ENCODE assay signal across 8 mouse cellular contexts in the genomic region with DNA sequence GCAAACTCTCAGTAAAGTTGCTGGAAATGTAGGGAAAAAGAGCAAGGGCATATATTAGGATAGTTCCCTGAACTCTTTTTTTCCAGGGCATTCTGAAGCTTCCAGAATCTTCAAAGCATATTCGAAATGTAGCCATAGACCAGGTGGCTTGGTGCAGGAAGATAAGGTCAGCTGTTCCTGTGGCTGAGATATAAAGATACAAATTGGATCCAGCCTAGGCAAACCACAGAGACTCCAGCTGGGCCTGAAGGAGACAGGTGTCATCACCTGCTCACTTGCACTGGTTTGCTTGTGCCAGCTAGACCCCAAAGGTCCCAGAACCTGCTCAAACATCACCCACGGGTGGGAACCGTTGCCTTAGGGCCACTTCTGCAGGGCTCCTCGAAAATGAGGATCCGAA. TPM values are rescaled to one million over a fixed set of nuclear protein-coding genes. Genes with fewer than 3 reads are reported as not detected.
DNase-seq lines count a peak whose midpoint lies in the region; ATAC-seq and TF ChIP-seq lines count a peak whose summit lies in the region.

No protein-coding gene starts in this region.

- WGBS in thymus, adult 2 months, result 39% methylated on average over 5 of the region's 5 CpGs
- 58% methylated on average over 5 of the region's 5 CpGs for WGBS in liver, embryonic 15.5 days (ENCODE audit: insufficient replicate concordance)

- H3K36me3 ChIP-seq in thymus, adult 2 months (ENCODE audit: control insufficient read depth, insufficient read depth, low read length), result no peaks in the 10 kb centered on the region
- H3K36me3 ChIP-seq in liver, embryonic 15.5 days (replicated peaks), result no peaks in the 10 kb centered on the region

- intact Hi-C loops in gastrocnemius, adult 2 months (cut with DNase I), result no loop called here

- peak overlapping the region; percentile 96 for H3K4me2 ChIP-seq in liver, embryonic 15.5 days

- no peak for DNase-seq in gastrocnemius, adult 2 months
- no peak for DNase-seq in gastrocnemius, adult 8-10 months (ENCODE audit: low spot score in 2 of 2)
- peak; percentile 23 for DNase-seq in thymus, postnatal 0 days (ENCODE audit: low spot score)
- no peak for DNase-seq in thymus, adult 2 months
- no peak for DNase-seq in retina, embryonic 14.5 days (ENCODE audit: low spot score)
- DNase-seq in right cerebral cortex, adult 18-20 months, result no peak
- DNase-seq in spleen, adult 12 weeks (ENCODE audit: low spot score), result no peak

- no peak for ATAC-seq in liver, embryonic 15.5 days (ENCODE audit: insufficient read depth)

- H3K4me3 ChIP-seq in gastrocnemius, adult 2 months, result peak overlapping the region; percentile 95
- no peak overlapping the region for H3K4me3 ChIP-seq in thymus, adult 2 months (ENCODE audit: control insufficient read depth, insufficient read depth, low read length)
- peak overlapping the region; percentile 72 for H3K4me3 ChIP-seq in liver, embryonic 15.5 days (replicated peaks)

- H3K9ac ChIP-seq in liver, embryonic 15.5 days, result no peak overlapping the region

- H3K9me3 ChIP-seq in liver, embryonic 15.5 days (replicated peaks), result no peaks in the 10 kb centered on the region

- no peak for TF ChIP-seq POLR2A in thymus, adult 2 months (IDR thresholded peaks at IDR 0.05; ENCODE audit: control insufficient read depth, extremely low read depth, insufficient read depth, low read length, poor library complexity)

- no peak for TF ChIP-seq CTCF in gastrocnemius, adult 2 months (IDR thresholded peaks at IDR 0.05)
- no peak for TF ChIP-seq CTCF in thymus, adult 2 months (IDR thresholded peaks at IDR 0.05; ENCODE audit: borderline replicate concordance, control insufficient read depth, extremely low read depth, insufficient read depth, low read length, poor library complexity)

- H3K27ac ChIP-seq in gastrocnemius, adult 2 months, result 0 out of 2 replicates have a peak overlapping the region, but pooled peaks have one; percentile 3
- H3K27ac ChIP-seq in thymus, adult 2 months (ENCODE audit: control insufficient read depth, insufficient read depth, low read length), result no peak overlapping the region
- no peak overlapping the region for H3K27ac ChIP-seq in liver, embryonic 15.5 days (replicated peaks)

- peaks cover 7% of the 10 kb centered on the region; the same call in 1 of the 2 replicates for H3K4me1 ChIP-seq in thymus, adult 2 months (replicated peaks; ENCODE audit: control insufficient read depth, insufficient read depth, low read length)
- H3K4me1 ChIP-seq in liver, embryonic 15.5 days (replicated peaks), result peaks cover 11% of the 10 kb centered on the region

- H3K27me3 ChIP-seq in thymus, adult 2 months (ENCODE audit: control insufficient read depth, insufficient read depth, low read length), result no peaks in the 10 kb centered on the region; the same call in 1 of the 2 replicates
- peaks cover 26% of the 10 kb centered on the region for H3K27me3 ChIP-seq in liver, embryonic 15.5 days

RNA-seq across cellular contexts. Expression of gene Klhl8, which starts 0.5 kb away (rescaled TPM):
- 10 to 100 TPM; 26.1 to 28.6 TPM for total RNA-seq in gastrocnemius, adult 2 months (2021)
- 10 to 100 TPM; 24.2 to 29.4 (median 27.6) TPM for total RNA-seq in gastrocnemius, adult 8-10 months (2022)
- polyA plus RNA-seq in thymus, postnatal 0 days (2015; fragmentation: Nextera tagmentation; extraction: Ambion mirVana), result 8.6 and 9.3 TPM in 2 replicates
- 7.2 and 9.4 TPM in 2 replicates for polyA plus RNA-seq in thymus, adult 2 months (2012; rRNA removed)
- polyA plus RNA-seq in liver, embryonic 15.5 days (2015; fragmentation: Nextera tagmentation; extraction: Ambion mirVana), result 1.2 and 1.8 TPM in 2 replicates
